Mouse (Mus musculus) naive thymus-derived CD4-positive, alpha-beta T cell, adult 2 months (primary cell): ENCODE measurements around the gene Eif3c.

ENCODE experiments used
- DNase-seq: peaks from one replicate; pipeline ENCODE4 v3.0.0-alpha.2; 2011; ENCODE audit warnings: low read depth

Gene Eif3c

DNA sequence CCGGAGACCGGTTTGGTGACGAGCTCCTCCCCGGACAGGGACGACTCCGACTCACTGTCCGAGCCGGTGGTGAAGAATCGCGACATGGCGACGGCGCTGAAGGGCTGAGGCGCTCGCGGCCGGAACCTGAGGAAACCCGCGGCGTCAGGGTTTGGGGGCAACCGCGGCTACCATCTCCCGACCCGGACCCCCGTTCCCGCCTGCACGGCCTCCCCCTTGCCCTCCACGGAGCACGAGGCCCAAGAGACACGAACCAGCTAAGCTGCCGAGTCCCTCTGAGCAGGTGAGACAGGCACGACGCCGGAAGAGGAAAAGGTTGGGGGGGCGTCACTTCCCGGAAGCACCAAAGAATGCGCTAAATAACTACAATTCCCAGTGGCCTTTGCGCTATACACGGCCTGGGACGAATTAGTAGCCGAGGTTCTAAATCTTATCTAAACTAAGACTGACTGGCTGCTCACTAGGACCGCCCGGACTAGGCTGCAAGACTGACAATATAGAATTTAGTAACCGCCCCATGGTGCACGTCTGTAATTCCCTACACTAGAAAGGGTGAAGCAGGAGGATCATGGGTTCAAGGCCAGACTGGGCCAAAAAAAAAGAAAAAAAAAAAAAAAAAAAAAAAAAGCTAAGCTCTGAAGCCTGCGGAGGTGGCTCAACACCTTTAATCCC is at the start of gene Eif3c:
Eif3c (minus strand) TSS at position 318 of the 672 bp plus-strand sequence.
- DNase-seq: peak; percentile 91

- no peak for DNase-seq
Observed at GRCm38 (mm10) chr7:126612736-126613135, 46.5 kb upstream of the Eif3c start.

DNA sequence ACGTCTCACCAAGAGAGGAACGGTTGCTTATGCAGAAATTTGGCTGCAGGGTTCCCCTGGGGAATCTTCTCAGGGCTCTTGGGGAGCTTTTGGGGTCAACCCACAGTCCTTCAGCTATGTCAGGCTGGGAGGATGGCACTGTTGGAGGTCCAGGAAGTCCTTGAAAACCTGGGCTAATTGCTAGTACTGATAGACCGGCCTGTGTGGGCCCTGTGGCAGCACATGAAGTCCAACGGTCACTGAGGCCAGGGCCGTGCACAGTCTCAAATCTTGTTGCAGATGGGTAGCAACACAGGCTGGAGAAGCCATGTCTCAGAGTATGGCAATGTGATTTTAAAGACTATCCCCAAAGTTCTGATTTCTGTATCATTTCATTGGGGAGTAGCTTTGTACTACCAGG is 41.6 kb upstream of the Eif3c start:
- DNase-seq: no peak

- no peak for DNase-seq
Observed at GRCm38 (mm10) chr7:126607064-126607463, 40.9 kb upstream of the Eif3c start.

GRCm38 (mm10) chr7:126606611-126607010 is 40.4 kb upstream of the Eif3c start:
- peak; percentile 51 for DNase-seq

DNA sequence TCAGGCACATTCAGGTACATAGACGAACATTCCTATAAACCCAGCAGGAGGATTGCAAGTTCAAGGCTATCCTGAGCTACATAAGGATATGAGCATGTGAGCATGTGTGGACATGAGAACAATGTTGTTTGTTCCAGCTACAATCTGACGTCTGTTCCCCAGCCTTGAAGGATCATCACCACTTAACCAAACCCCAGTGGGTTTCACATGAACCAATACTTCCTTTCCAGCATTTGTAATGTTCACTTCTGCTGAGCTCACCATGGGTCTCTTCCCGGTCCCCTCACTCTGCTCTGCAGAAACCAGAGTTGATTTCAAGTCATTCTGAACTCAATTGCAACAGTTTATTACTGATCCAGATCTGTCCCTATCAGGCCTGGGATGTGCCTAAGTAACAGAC is 36.4 kb upstream of the Eif3c start:
- no peak for DNase-seq

DNA sequence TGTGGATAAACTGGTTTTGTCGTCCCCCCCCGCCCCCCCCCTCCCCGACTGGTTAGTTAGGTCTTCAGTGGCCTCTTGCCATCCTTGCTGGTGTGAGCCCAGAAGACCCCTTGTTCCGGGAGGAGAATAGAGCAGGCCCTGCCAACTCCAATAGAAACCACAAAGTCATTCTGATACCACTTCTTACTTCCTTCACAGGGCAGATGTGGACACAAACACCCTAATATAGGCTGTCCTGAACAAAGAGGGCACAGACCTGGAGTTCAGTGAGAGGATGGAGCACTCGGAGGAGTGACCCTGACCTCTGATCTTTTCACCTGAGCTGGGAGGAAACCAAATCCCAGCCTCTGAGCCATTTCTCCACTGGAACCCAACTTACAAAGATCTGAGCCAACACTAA is 35.7 kb upstream of the Eif3c start:
- DNase-seq: no peak

GRCm38 (mm10) chr7:126598919-126599318 is 32.7 kb upstream of the Eif3c start:
- no peak for DNase-seq

DNA sequence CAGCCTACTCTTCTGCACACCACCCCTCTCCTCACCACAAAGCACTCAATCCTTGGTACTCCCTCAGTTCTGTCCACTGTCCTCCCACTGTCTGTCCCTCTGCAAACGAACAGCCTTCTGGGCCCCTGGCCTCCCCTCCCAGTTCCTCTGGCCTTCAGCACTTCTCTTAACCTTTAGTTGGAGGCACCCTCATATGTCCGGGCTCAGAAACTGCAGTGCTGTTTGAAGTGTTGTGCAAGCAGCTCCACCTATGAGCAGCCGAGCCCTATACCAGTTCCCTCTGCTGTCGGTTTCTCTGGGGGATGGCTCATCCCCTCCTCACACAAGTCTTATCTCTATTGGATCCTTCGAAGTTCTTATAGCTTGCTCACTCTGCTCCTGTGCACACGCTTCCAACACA is 30.2 kb upstream of the Eif3c start:
- DNase-seq: no peak

DNA sequence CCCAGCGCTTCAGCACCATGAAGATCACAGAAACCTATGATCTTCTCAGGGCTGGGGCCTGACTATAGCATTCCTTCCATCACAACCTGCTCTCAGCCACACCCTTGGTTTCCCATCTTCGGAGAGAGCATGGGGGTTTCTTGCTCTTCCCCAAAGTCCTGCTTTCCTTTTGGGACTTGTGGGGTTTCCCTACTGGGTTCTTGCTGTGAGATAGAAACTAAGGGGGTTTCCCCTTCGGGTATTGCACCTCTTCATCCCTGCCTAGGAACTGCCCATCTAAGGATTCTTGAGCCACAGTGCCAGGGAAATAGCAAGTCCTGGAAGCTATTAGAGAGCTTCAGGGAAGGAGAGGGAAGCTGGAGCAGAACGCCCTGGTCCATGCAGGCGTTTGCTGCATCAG is 29.7 kb upstream of the Eif3c start:
- DNase-seq: no peak

GRCm38 (mm10) chr7:126594862-126595561 is 28.8 kb upstream of the Eif3c start, which contains the start of gene Il27:
Gene Il27, minus strand, starts transcription at chr7:126594941.
- DNase-seq: no peak

DNA sequence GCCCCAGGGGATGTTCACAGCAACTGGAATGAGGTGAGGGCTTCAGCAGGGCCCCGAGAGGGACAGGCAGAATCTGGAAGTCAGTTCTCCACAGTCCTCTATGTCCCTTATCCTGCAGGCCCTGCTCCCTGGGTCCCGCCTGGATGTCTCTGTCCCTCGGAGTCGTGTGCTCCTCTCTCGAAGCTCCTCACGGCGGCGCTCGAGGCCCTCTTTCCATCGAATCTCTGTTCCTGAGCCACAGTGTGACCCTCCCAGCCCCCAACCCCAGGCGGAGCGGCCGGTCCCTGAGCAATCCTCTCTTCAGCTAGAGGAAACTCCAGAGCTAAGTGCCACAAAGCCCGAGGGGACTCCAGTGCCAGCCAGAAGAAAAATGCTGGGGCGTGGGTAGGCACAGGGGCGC is 21.6 kb upstream of the Eif3c start:
- DNase-seq: no peak

GRCm38 (mm10) chr7:126586839-126587238 is 20.6 kb upstream of the Eif3c start:
- DNase-seq: no peak

- no peak for DNase-seq
Observed at GRCm38 (mm10) chr7:126585717-126586116, 19.5 kb upstream of the Eif3c start, which contains the start of gene Cln3. Gene Cln3, minus strand, starts transcription at chr7:126585817.

DNA sequence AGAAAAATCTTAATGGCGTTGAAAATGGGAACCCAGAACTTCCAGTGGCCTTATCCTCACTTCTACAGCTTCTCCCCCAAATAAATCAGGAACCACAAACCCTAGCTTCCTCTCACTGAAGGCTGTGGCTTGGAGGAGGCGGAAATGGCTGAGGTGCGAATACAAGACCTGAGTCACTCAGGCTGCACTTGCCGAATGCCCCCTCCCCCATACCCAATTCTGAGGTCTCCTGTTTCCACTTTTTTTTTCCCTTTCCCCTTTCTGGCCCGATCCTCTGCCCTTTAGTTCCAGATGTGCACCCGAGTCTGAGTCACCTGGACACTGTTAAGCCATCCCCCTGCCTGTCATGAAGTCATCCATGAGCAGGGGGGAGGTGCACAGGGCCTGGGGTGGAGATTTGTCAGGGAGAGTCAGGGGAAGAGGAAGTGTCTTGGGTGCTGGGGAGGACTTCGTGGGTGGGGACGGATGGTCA is 18.3 kb upstream of the Eif3c start, which contains the start of gene Apobr:
Apobr (plus strand) TSS at position 437 of the 472 bp plus-strand sequence.
- peak; percentile 61 for DNase-seq

DNA sequence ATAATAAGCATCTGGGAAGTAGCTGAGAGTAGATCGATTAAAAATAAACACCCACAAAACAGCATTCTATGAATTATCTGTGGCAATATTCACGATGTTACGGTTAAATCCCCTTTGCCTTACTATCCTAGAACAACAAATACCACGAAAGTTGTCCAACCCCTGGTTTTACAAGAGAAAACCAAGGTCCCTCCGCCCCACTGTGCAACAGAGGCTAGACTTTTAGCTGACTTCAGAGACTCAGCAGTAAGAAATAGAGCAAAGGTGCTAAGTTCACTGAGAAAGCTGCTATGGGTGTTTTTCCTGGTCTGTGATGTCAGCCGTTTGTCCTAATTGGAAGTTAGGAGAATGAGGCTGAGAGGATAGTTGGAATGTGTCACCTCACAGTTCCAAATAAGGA is 17.6 kb upstream of the Eif3c start:
- no peak for DNase-seq

DNA sequence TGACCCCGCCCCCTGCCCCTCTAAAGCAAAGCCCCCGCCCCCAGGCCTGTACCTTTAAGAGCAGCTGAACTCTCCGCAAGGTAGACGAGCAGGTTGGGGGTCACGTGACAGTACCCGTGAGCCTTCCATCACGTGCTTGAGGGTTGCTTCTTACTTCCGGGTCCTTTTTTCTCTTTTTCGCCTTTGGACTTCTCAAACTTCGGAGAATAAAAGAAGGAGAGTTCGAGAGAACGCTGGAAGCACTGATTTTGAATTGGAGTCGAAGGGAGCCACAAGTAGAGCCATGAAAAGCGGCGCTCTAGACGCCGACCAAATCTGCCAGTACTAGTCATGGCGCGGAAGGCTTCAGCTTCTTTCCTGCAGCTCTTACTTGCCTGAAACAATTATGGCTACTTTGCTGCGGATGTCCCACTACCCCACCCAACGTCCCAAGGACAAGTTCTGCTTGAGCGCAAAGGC is 17.1 kb upstream of the Eif3c start:
- peak; percentile 93 for DNase-seq

GRCm38 (mm10) chr7:126582759-126583158 is 16.5 kb upstream of the Eif3c start:
- DNase-seq: no peak

DNA sequence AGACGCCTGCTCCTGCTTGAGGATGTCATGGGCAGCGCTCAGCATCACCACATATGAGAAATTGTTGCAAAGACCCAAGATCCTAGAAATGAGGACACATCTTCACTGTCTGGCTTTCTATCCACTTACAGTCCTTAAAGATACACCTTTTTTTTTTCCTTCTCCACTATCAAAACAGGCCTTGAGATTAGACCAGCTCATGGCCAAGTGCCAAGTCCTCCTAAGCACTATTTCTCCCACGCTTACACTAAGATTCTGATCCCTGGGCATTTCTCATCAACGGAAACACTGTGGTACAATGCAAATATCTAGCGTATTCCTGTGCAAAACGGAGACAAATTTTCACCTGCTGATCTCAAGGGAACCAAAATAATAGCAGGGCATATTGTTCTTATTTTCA is 15.4 kb upstream of the Eif3c start:
- no peak for DNase-seq

GRCm38 (mm10) chr7:126579172-126579571 is 13.0 kb upstream of the Eif3c start:
- peak; percentile 65 for DNase-seq

DNA sequence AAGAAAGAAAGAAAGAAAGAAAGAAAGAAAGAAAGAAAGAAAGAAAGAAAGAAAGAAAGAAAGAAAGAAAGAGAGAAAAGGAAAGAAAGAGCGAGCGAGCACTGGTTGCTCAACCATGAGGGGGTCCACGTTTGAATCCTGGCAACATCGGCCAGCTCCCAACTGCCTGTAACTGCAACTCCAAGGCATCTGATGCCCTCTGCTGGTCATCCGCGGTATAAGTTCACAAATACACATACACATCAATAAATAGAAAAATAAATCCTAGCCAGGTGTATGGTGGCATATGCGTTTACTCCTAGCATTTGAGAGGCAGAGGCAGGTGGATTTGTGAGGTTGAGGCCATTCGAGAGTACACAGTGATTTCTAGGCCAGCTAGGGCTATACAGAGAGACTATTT is 10.7 kb upstream of the Eif3c start:
- DNase-seq: peak; percentile 73

DNA sequence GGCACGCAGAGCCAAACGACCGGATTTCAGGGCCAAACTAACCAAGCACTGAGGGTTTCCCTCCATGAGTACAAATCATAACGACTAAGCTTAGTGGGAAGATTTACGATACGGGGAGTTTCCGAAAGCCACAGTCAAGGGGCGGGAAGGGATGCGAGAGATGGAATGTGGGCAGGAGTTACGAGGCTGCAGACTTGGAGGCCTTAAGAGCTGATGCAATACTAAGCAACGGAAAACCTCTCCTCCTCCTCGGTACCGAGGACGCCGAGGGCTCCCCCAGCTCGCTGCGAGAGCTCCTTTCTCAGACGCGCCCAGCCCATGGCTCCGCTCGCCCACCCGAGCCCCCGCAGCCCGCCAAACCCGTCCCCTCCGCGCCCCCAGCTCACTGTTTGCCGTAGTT is 518 bp downstream of the Eif3c start:
- peak; percentile 42 for DNase-seq

DNA sequence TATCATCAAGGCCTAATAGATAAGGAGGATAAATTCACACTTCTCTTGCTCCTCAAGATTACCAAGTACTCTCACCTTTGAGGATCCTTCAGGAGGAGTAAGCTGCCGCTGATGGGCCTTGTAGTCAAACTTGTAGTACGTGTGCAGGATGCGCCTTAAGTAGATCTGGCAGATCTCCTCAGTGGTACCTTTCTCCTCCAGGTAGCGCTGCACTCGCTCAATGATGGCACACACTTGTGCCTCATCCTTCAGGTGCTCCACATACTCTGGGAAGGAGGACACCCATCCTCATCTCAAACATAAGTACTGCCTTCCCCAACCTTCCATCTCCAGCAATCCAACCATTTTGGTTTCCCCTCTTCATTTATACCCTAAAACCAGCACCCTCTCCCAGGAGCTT is 9.6 kb downstream of the Eif3c start:
- DNase-seq: no peak
